Mouse (Mus musculus) myocyte (in vitro differentiated cells): ENCODE results near the gene Tcf12.

Source experiments
- CEBPB ChIP-seq: IDR thresholded peaks from 2 replicates; pipeline ENCODE4 v1.6.1; 2011; ENCODE audit warnings: mild to moderate bottlenecking, moderate library complexity; ENCODE audit not compliant: poor library complexity, insufficient read depth, severe bottlenecking
- E2F4 ChIP-seq: IDR thresholded peaks from one replicate; pipeline ENCODE4 v1.6.1; 2011; ENCODE audit warnings: mild to moderate bottlenecking, control low read depth, moderate library complexity; ENCODE audit not compliant: insufficient read depth
- MAX ChIP-seq: IDR thresholded peaks from one replicate; pipeline ENCODE4 v1.6.1; 2011; ENCODE audit warnings: low read depth, mild to moderate bottlenecking, control low read depth
- MYOD1 ChIP-seq, 3 experiments: IDR thresholded peaks; one replicate each; pipeline ENCODE4 v1.6.1; 2011; ENCODE audit warnings: control low read depth in 2 of 3, low read depth in 2 of 3, mild to moderate bottlenecking in 2 of 3, moderate library complexity in 1 of 3; ENCODE audit not compliant: insufficient read length in 2 of 3, control insufficient read depth in 1 of 3
- MYOG ChIP-seq, 3 experiments: IDR thresholded peaks; one replicate each; pipeline ENCODE4 v1.6.1; 2011; ENCODE audit warnings: control low read depth in 2 of 3, low read depth in 2 of 3, mild to moderate bottlenecking in 2 of 3; ENCODE audit not compliant: insufficient read length in 2 of 3, control insufficient read depth in 1 of 3, insufficient read depth in 1 of 3
- POLR2A ChIP-seq: IDR thresholded peaks from one replicate; pipeline ENCODE4 v1.6.1; 2011; ENCODE audit warnings: low read depth, mild to moderate bottlenecking, control low read depth, moderate library complexity; ENCODE audit not compliant: insufficient read length
- POLR2AphosphoS2 ChIP-seq: IDR thresholded peaks from one replicate; pipeline ENCODE4 v1.6.1; 2011; ENCODE audit warnings: low read depth, control low read depth; ENCODE audit not compliant: insufficient read length
- REST ChIP-seq: IDR thresholded peaks from one replicate; pipeline ENCODE4 v1.6.1; 2011; ENCODE audit warnings: mild to moderate bottlenecking, control low read depth, moderate library complexity; ENCODE audit not compliant: insufficient read depth, insufficient read length
- TCF3 ChIP-seq: IDR thresholded peaks from one replicate; pipeline ENCODE4 v1.6.1; 2011; ENCODE audit warnings: low read depth, control low read depth; ENCODE audit not compliant: insufficient read length
- USF1 ChIP-seq: IDR thresholded peaks from one replicate; pipeline ENCODE4 v1.6.1; 2011; ENCODE audit warnings: low read depth, mild to moderate bottlenecking, control low read depth, moderate library complexity

DNA sequence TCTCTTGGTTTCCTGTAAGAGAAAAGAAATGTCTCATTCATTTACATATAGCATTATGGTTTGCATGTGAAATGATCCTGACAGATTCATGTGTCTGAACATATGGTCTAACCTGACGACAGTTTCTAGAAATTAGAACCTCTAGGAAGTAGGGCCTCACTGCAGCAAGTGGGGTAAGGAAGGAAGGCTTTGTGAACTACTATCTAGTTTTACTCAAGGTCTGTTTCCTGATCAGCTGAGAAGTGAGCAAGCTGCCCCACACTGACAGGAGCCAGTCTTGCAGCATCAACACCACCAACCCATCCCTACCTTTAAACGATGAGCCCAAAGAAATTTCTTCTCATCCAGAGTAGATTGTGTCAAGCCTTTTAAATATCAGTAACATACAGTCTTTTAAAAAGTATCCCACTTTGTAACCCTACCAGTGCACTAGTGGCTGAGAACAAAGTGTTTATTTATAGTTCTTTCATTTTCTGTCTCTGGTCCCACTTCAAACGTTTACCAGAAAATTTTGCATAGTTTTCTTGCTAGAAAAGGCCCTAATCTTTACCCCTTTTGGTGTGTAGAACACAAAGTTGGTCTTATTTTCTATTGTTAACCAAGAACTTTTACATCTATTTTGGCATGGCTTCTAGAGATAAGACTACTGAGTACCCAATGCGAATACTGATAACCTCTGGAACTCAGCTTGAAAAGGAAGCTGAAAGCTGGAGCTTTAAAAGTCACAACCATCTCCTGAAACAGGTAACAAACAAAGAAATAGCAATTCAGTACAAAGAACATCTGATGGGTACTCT lies 96.9 kb downstream of the Tcf12 start:
- TF ChIP-seq POLR2A (no peak), POLR2AphosphoS2 (no peak), MYOG (IDR thresholded peaks at IDR 0.05; ENCODE audit: control insufficient read depth in 1 of 3, insufficient read depth in 1 of 3, insufficient read length in 2 of 3, low read depth in 2 of 3) (no peak), MAX (no peak), TCF3 (no peak), CEBPB (no peak), E2F4 (no peak), MYOD1 (IDR thresholded peaks at IDR 0.05; ENCODE audit: control insufficient read depth in 1 of 3, insufficient read length in 2 of 3, low read depth in 2 of 3) (no peak), REST (no peak), USF1 (no peak)
